Mouse (Mus musculus): ENCODE results near the gene Chrna9. TPM values are rescaled to one million over a fixed set of nuclear protein-coding genes. Genes with fewer than 3 reads are reported as not detected.
A peak's percentile ranks its signal among the peaks of the same experiment; 100 is the strongest.

Chrna9 gene
- polyA plus RNA-seq, 1 experiment from 2014 or later = not detected

DNA sequence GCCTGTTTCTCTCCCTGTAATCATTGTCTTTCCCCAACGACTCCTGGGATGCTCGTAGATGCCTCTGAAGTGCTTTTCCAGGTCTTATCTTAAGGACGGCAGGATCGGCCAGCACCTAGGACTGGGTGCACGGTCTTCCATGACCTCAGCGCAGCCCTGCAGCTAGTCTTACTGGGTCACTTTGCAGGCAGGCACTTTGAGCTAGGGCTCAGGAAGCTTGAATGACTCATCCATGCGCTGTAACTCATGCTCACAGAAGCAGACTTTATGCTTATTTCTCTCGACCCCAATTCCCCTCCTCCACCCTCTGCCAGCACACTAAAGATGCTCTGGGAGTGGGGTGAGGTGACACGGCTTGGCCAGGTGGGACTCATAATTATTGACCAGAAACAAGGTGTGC, 31.9 kb upstream of the Chrna9 start:
- Histone ChIP-seq H3K4me3 (no peak overlapping the region), H3K4me2 (no peak overlapping the region), H3K27ac (replicated peaks) (no peak overlapping the region), H3K4me1 (replicated peaks) (peaks cover 5% of the 10 kb centered on the region; the same call in 1 of the 2 replicates), H3K27me3 (no peaks in the 10 kb centered on the region), H3K36me3 (no peaks in the 10 kb centered on the region), H3K9ac (no peak overlapping the region), H3K9me3 (peaks cover 8% of the 10 kb centered on the region; the same call in 1 of the 2 replicates)
- ATAC-seq (ENCODE audit: low FRiP score, low read depth) = no peak
- 93% methylated on average over 9 of the region's 9 CpGs for WGBS

DNA sequence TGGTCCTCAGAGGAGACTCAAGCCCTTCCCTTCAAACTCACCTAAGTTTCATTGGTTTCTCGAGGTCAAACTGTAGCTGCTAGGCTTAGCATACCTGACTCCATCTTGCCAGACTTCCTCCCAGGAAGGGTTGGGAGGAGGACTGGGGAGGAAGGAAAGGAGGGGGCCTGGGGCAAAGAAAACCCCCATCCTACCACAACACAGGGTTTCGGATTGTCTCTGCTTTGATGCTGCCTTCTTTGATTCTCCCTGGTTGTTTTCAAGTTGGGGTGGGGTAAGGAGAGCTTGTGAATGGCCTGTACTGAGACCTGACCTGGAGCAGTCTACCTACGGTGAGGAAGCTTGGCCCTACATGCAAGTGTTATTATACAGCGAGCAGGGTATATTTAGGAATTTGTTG, 30.2 kb upstream of the Chrna9 start:
- no peaks in the 10 kb centered on the region for H3K36me3 ChIP-seq

DNA sequence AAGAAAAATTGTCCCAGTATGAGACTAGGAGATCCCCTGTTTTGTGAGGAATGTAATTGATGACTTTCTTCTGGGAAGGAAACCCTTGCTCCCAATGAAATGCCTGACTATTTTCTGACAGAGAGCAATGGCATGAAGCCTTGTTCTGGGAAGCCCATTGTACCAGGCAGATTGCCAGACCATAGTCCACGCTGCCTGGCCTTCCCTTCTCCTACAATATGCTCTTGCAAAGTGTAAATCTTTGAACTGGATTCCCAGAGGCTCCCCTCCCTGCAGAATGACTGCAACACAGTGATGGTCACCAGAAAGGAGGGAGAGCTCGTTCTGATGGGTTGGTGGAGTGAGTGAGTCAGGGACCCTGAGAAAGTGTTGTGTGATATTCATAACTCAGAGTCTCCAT, 26.0 kb upstream of the Chrna9 start:
- Histone ChIP-seq H3K9me3 (peaks cover 8% of the 10 kb centered on the region; the same call in 1 of the 2 replicates), H3K4me3 (no peak overlapping the region), H3K27me3 (no peaks in the 10 kb centered on the region), H3K27ac (replicated peaks) (no peak overlapping the region), H3K36me3 (no peaks in the 10 kb centered on the region), H3K4me1 (replicated peaks) (no peaks in the 10 kb centered on the region), H3K9ac (no peak overlapping the region), H3K4me2 (no peak overlapping the region)
- ATAC-seq (ENCODE audit: low FRiP score, low read depth) = no peak
- 54% methylated on average over 2 of the region's 2 CpGs for WGBS

More for the DNA sequence above, 30.2 kb upstream of the Chrna9 start:
- H3K9me3 ChIP-seq = peaks cover 8% of the 10 kb centered on the region; the same call in 1 of the 2 replicates
- peaks cover 5% of the 10 kb centered on the region; the same call in 1 of the 2 replicates for H3K4me1 ChIP-seq (replicated peaks)
- H3K27ac ChIP-seq (replicated peaks) = no peak overlapping the region
- 95% methylated on average over 4 of the region's 4 CpGs for WGBS
- no peak overlapping the region for H3K9ac ChIP-seq
- no peak overlapping the region for H3K4me2 ChIP-seq
- no peaks in the 10 kb centered on the region for H3K27me3 ChIP-seq
- no peak overlapping the region for H3K4me3 ChIP-seq
- no peak for ATAC-seq (ENCODE audit: low FRiP score, low read depth)

DNA sequence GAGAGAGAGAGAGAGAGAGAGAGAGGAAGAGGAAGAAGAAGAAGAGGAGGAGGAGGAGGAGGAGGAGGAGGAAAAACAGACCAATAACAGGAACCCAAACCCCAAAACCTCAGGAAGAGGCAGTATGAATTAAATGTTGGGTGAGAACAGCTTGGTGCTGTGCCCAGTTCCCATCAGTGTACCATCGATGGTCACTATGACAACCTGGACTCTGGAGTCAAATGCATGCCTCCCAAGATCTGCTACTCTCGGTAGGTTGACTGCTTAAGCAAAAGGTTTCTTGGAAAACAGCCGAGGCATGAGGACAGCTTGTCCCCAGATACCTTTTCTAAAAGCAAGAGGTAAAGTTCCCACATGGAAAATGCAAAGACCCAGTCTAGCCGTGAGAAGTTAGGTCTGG, 25.4 kb upstream of the Chrna9 start:
- H3K4me3 ChIP-seq = no peak overlapping the region
- H3K9me3 ChIP-seq = peaks cover 8% of the 10 kb centered on the region; the same call in 1 of the 2 replicates
- WGBS = 61% methylated on average over 4 of the region's 4 CpGs
- no peaks in the 10 kb centered on the region for H3K4me1 ChIP-seq (replicated peaks)
- no peak overlapping the region for H3K9ac ChIP-seq
- no peak for ATAC-seq (ENCODE audit: low FRiP score, low read depth)
- H3K27me3 ChIP-seq = no peaks in the 10 kb centered on the region
- no peaks in the 10 kb centered on the region for H3K36me3 ChIP-seq
- H3K27ac ChIP-seq (replicated peaks) = no peak overlapping the region
- no peak overlapping the region for H3K4me2 ChIP-seq

DNA sequence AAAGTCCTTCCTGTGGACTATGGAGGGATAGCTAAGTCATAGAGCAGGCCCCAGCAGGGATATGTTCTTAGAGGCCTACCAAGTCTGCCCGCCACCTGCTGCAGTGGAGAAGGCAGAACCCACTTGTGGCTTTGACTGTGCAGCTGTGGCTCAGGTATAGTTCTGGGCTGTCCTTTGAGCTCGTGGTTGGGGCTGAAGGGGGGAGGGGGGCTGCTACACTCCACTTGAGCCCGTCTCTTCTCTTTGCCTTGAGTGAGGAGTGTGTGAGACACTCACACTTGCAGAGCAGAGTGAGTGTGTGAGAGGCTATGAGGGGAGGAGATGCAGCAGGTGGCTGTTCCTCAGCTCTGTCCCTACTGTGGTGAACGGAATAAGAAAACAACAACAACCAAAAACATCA, 24.3 kb upstream of the Chrna9 start:
- Histone ChIP-seq H3K4me1 (replicated peaks) (no peaks in the 10 kb centered on the region), H3K9ac (no peak overlapping the region), H3K4me2 (no peak overlapping the region), H3K36me3 (no peaks in the 10 kb centered on the region), H3K9me3 (no peaks in the 10 kb centered on the region), H3K27me3 (no peaks in the 10 kb centered on the region), H3K4me3 (no peak overlapping the region), H3K27ac (replicated peaks) (no peak overlapping the region)
- WGBS = 87% methylated on average over 4 of the region's 4 CpGs
- ATAC-seq (ENCODE audit: low FRiP score, low read depth) = no peak

DNA sequence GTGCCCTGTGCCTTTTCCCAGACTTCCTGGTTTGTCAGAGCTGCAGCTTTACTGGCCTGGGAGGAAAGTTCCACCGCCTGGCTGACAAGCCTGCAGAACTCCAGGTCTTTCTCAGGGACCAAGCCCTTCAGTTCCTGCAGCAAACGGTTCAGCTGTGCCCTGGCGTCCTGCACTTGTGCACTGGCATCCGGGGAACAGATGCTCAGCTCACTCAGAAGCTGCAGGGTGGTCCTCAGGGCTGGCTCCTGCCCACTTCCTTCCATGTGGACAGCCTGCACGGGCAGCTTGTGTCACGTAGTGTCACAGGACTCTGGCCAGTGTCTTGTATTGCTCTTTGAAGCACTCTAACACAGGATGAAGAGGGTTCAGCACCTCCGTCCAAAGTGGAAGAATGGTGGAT, 23.0 kb upstream of the Chrna9 start:
- H3K36me3 ChIP-seq = no peaks in the 10 kb centered on the region
- H3K27ac ChIP-seq (replicated peaks) = no peak overlapping the region
- no peak overlapping the region for H3K4me2 ChIP-seq
- no peak overlapping the region for H3K4me3 ChIP-seq
- no peak for ATAC-seq (ENCODE audit: low FRiP score, low read depth)
- H3K27me3 ChIP-seq = no peaks in the 10 kb centered on the region
- no peak overlapping the region for H3K9ac ChIP-seq
- no peaks in the 10 kb centered on the region for H3K4me1 ChIP-seq (replicated peaks)
- 80% methylated on average over 7 of the region's 7 CpGs for WGBS
- no peaks in the 10 kb centered on the region for H3K9me3 ChIP-seq

DNA sequence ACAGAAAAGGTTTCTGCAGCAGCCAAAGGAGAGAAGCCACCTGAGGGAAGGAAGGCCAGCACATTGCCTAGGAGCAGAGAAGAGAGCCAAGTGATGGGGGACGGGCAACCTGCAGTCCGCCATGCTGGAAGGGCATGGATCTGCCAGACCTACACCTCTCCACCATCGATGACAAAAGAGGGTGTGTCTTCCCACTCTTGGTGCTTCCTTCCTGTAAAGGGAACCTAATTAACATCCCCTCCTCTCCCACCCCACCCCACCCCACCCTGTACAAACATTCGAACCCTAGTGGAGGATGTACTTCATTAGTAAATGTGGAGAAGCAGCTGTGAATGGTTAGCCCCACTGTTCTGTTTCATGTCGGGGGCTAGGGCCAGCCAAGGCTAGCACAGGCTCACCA, 22.5 kb upstream of the Chrna9 start:
- H3K4me1 ChIP-seq (replicated peaks) = no peaks in the 10 kb centered on the region
- no peak overlapping the region for H3K4me3 ChIP-seq
- no peaks in the 10 kb centered on the region for H3K27me3 ChIP-seq
- no peak for ATAC-seq (ENCODE audit: low FRiP score, low read depth)
- H3K9me3 ChIP-seq = no peaks in the 10 kb centered on the region
- H3K4me2 ChIP-seq = no peak overlapping the region
- no peak overlapping the region for H3K9ac ChIP-seq
- 95% methylated on average over 5 of the region's 5 CpGs for WGBS
- H3K27ac ChIP-seq (replicated peaks) = no peak overlapping the region
- H3K36me3 ChIP-seq = no peaks in the 10 kb centered on the region

DNA sequence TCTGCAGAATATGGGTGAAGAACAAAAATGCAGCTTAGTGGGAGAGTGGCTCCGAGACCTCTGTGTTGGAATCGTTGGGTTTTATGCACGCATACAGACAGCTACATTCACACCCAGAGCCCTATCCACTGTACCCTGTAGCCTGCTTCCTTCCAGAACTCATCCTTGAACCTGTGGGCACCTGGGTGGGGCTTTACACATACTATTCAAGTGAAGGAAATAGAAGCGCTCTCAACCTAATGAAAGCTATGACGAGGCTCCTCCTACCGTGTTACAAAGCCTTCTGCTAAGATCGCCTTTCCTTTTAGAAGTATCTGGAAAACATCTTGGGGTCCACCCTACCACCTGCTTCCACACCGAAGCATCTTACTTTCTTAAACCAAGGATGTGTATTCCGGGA, 21.6 kb upstream of the Chrna9 start:
- no peaks in the 10 kb centered on the region for H3K27me3 ChIP-seq
- H3K9me3 ChIP-seq = no peaks in the 10 kb centered on the region
- H3K9ac ChIP-seq = no peak overlapping the region
- H3K4me1 ChIP-seq (replicated peaks) = peaks cover under 1% of the 10 kb centered on the region; the same call in 1 of the 2 replicates
- no peak overlapping the region for H3K27ac ChIP-seq (replicated peaks)
- ATAC-seq (ENCODE audit: low FRiP score, low read depth) = no peak
- H3K4me3 ChIP-seq = no peak overlapping the region
- H3K36me3 ChIP-seq = no peaks in the 10 kb centered on the region
- WGBS = 96% methylated on average over 9 of the region's 9 CpGs
- no peak overlapping the region for H3K4me2 ChIP-seq

DNA sequence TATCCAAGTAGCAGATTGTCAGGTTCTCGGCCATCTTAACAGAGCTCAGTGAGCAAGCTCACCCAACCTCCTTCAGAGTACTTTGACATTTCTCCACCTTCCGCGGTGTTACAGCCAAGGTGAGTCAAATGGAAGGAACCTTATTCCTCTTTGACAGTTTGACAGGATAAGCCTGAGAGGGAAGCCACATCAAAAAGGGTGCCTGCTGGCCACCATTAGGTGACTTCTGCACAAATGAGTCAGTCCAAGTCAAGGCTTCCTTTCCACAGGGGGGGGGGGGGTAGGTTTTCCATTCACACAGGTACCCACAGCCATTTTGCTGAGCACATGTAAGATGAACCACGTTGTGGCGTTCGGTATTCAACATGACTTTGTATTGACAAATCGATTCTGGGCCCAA, 20.4 kb upstream of the Chrna9 start:
- WGBS = 88% methylated on average over 7 of the region's 7 CpGs

DNA sequence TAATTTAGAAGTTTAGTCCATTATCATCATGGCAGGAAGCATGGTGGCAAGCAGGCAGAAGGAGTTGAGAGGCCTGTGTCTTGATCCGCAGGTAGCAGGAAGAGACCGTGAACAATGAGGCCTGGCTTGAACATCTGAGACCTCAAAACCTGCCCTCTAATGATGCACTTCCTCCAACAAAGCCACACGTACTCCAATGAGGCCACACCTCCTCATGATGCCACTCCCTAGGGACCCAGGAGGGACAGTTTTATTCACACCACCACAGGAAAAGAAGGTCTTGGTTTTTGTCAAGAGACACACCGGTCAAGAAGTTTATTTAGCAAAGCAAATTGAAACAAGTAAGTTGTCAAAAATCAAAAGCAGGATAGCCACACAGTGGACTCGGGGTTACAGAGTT, 17.8 kb upstream of the Chrna9 start:
- Histone ChIP-seq H3K9me3 (no peaks in the 10 kb centered on the region), H3K27ac (replicated peaks) (no peak overlapping the region), H3K9ac (no peak overlapping the region), H3K27me3 (no peaks in the 10 kb centered on the region), H3K4me2 (no peak overlapping the region), H3K36me3 (no peaks in the 10 kb centered on the region), H3K4me1 (replicated peaks) (peaks cover 16% of the 10 kb centered on the region), H3K4me3 (no peak overlapping the region)
- ATAC-seq (ENCODE audit: low FRiP score, low read depth) = no peak
- WGBS = 87% methylated on average over 5 of the region's 5 CpGs

More for the DNA sequence above, 20.4 kb upstream of the Chrna9 start:
- no peak overlapping the region for H3K4me3 ChIP-seq
- H3K27me3 ChIP-seq = no peaks in the 10 kb centered on the region
- peaks cover 10% of the 10 kb centered on the region for H3K4me1 ChIP-seq (replicated peaks)
- no peaks in the 10 kb centered on the region for H3K36me3 ChIP-seq
- no peak for ATAC-seq (ENCODE audit: low FRiP score, low read depth)
- no peak overlapping the region for H3K27ac ChIP-seq (replicated peaks)
- no peak overlapping the region for H3K4me2 ChIP-seq
- no peak overlapping the region for H3K9ac ChIP-seq
- no peaks in the 10 kb centered on the region for H3K9me3 ChIP-seq

DNA sequence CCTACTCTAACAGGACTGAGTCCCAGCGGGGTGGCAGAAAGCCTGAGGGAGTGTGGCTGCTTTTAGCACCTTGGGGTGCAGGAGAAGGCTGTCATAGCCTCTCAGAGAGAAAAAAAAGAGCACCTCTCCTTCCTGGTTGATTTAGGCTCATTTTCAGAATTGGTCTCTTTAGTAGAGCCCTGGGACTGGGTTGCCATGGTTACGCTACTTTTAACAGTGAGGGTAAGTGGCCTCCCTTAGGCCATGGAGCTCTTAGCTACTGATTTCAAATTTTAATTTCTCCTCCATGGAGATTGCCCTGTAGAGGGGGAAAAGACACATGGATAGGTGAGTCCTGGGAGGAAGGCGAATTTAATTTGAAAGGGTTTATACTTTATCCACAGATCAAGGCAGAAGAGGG, 16.1 kb upstream of the Chrna9 start:
- WGBS = 55% methylated on average over 3 of the region's 3 CpGs
- ATAC-seq (ENCODE audit: low FRiP score, low read depth) = peak; percentile 82
- Histone ChIP-seq H3K27me3 (no peaks in the 10 kb centered on the region), H3K27ac (replicated peaks) (peak overlapping the region; percentile 76), H3K9me3 (no peaks in the 10 kb centered on the region), H3K4me1 (replicated peaks) (peaks cover 16% of the 10 kb centered on the region), H3K36me3 (no peaks in the 10 kb centered on the region), H3K4me3 (no peak overlapping the region), H3K4me2 (no peak overlapping the region), H3K9ac (no peak overlapping the region)

DNA sequence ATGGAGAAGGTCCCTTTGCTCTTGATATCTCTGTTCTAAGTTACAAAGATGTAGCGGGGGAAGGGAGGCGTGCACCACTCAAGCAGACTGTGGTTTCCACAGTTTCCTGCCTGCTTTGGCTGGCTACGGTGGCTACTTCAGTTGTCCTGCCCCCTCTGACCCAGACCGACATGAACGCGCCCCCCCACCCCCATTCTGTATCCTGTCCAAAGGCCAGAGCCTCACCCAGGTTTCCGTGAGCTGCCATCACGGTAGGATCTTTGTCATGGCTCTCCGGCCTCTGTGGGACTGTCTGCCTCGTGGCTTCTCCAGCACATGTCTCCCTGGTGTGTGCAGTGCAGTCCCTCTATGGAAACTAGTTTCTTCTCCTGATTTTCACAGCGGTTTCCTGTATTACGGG, 15.4 kb upstream of the Chrna9 start:
- H3K27ac ChIP-seq (replicated peaks) = 0 out of 2 replicates have a peak overlapping the region, but pooled peaks have one; percentile 32
- no peak overlapping the region for H3K9ac ChIP-seq
- H3K4me3 ChIP-seq = no peak overlapping the region
- WGBS = 87% methylated on average over 12 of the region's 12 CpGs
- no peaks in the 10 kb centered on the region for H3K36me3 ChIP-seq
- no peaks in the 10 kb centered on the region for H3K27me3 ChIP-seq
- ATAC-seq (ENCODE audit: low FRiP score, low read depth) = no peak
- H3K4me1 ChIP-seq (replicated peaks) = peaks cover 16% of the 10 kb centered on the region
- no peaks in the 10 kb centered on the region for H3K9me3 ChIP-seq
- no peak overlapping the region for H3K4me2 ChIP-seq

DNA sequence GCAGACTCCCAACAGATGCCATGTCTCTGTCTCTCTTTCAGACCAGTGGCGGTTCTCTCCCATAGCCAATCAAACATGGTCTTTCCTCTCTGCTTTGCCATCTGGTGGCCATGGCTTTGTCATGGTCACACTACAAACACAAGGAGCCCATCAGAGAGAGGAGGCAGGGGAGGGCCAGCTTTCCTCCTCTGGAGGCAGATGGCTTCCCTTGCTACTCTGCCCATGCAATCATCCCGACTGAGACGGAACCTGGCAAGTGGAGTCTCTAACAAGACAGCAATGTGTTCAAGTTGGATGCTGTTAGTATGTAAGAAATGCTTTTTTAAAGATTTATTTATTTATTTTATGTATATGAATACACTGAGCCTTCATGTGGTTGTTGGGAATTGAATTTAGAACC, 14.8 kb upstream of the Chrna9 start:
- no peak overlapping the region for H3K27ac ChIP-seq (replicated peaks)
- no peak overlapping the region for H3K4me3 ChIP-seq
- no peak for ATAC-seq (ENCODE audit: low FRiP score, low read depth)
- H3K4me1 ChIP-seq (replicated peaks) = peaks cover 16% of the 10 kb centered on the region
- H3K27me3 ChIP-seq = no peaks in the 10 kb centered on the region
- no peak overlapping the region for H3K4me2 ChIP-seq
- 96% methylated on average over 3 of the region's 3 CpGs for WGBS
- no peaks in the 10 kb centered on the region for H3K9me3 ChIP-seq
- no peaks in the 10 kb centered on the region for H3K36me3 ChIP-seq
- H3K9ac ChIP-seq = no peak overlapping the region

Data from hindbrain, embryonic 15.5 days (tissue).